Mouse (Mus musculus) MEL (cell line): Measurements from ENCODE around the gene Gdap1l1.
"Not testable (repeated sequence)": the region's sequence is repeated elsewhere in the genome, so short reads cannot be mapped to it uniquely, and the experiment has no call there.

Experiments used
- CHD2 ChIP-seq: IDR thresholded peaks from 2 replicates; pipeline ENCODE4 v1.6.1; 2011; ENCODE audit warnings: low read length, improper control_type of control experiment
- CTCF ChIP-seq, 3 experiments: IDR thresholded peaks in 2 of 3; conservative IDR thresholded peaks in 1 of 3; 2 replicates each; pipeline ENCODE4 v1.5.1; 2011 to 2012; ENCODE audit warnings: low read length in 3 of 3, low read depth in 2 of 3, mild to moderate bottlenecking in 2 of 3, improper control_type of control experiment in 1 of 3, inconsistent platforms in 1 of 3, mixed read lengths in 1 of 3, moderate library complexity in 1 of 3; ENCODE audit not compliant: control insufficient read depth in 1 of 3, insufficient read depth in 1 of 3, poor library complexity in 1 of 3, severe bottlenecking in 1 of 3
- GATA1 ChIP-seq: IDR thresholded peaks from 2 replicates; pipeline ENCODE4 v1.6.1; 2011; ENCODE audit warnings: low read depth, low read length, improper control_type of control experiment
- MEF2A ChIP-seq: IDR thresholded peaks from 2 replicates; pipeline ENCODE4 v1.6.1; 2014; ENCODE audit warnings: low read depth, mild to moderate bottlenecking, inconsistent platforms, low read length, improper control_type of control experiment; ENCODE audit not compliant: poor library complexity, insufficient replicate concordance, severe bottlenecking; ENCODE audit errors: extremely low read depth
- NELFE ChIP-seq: IDR thresholded peaks from 2 replicates; pipeline ENCODE4 v1.6.1; 2011; ENCODE audit warnings: low read depth, low read length, improper control_type of control experiment
- POLR2A ChIP-seq, 2 experiments: IDR thresholded peaks; 2 replicates each; pipeline ENCODE4 v1.6.1; 2011 to 2012; ENCODE audit warnings: low read length in 2 of 2, mild to moderate bottlenecking in 2 of 2, control low read depth in 1 of 2, improper control_type of control experiment in 1 of 2, low read depth in 1 of 2, moderate library complexity in 1 of 2; ENCODE audit not compliant: control insufficient read depth in 1 of 2, insufficient read depth in 1 of 2, poor library complexity in 1 of 2
- RAD21 ChIP-seq: IDR thresholded peaks from 2 replicates; pipeline ENCODE4 v1.6.1; 2011; ENCODE audit warnings: mild to moderate bottlenecking, low read depth, low read length, improper control_type of control experiment
- TCF12 ChIP-seq: IDR thresholded peaks from 2 replicates; pipeline ENCODE4 v1.6.1; 2014; ENCODE audit warnings: low read depth, mild to moderate bottlenecking, inconsistent platforms, low read length, improper control_type of control experiment, moderate library complexity
- USF2 ChIP-seq, 2 experiments: IDR thresholded peaks; 2 replicates each; pipeline ENCODE4 v1.6.1; 2011 to 2012; ENCODE audit warnings: improper control_type of control experiment in 2 of 2, low read length in 2 of 2, borderline replicate concordance in 1 of 2, inconsistent platforms in 1 of 2, low read depth in 1 of 2, mild to moderate bottlenecking in 1 of 2; ENCODE audit not compliant: insufficient read depth in 1 of 2

DNA sequence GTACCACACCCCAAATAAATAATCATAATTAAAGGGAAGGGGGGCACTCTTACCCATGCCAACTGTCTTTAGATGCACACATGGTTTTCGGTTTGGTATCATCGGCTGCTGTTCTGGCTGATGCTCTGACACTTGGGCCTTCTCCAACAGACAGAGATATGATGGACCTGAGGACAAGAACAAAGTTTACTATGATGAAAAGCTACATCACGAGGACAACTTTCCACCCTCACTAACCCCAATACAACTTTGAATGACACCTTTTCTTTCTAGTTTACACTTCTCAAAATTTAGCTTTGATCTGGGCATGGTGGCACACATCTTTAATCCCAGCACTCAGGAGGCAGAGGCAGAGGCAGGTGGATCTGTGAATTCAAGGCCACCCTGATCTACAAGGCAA is 26.9 kb upstream of the Gdap1l1 start:
- not testable (repeated sequence) for TF ChIP-seq RAD21; CTCF (IDR thresholded peaks at IDR 0.05 in 2 of 3, conservative IDR thresholded peaks at IDR 0.05 in 1 of 3; ENCODE audit: control insufficient read depth in 1 of 3, insufficient read depth in 1 of 3, low read depth in 2 of 3, low read length in 3 of 3, poor library complexity in 1 of 3, severe bottlenecking in 1 of 3); POLR2A (IDR thresholded peaks at IDR 0.05; ENCODE audit: control insufficient read depth in 1 of 2, insufficient read depth in 1 of 2, low read depth in 1 of 2, low read length in 2 of 2, poor library complexity in 1 of 2); TCF12; GATA1; NELFE; CHD2; MEF2A; USF2 (IDR thresholded peaks at IDR 0.05; ENCODE audit: borderline replicate concordance in 1 of 2, insufficient read depth in 1 of 2, low read depth in 1 of 2, low read length in 2 of 2)
